Mouse (Mus musculus) bone marrow, adult 2 months (tissue): ENCODE data around the gene Pmm1.

Experiments used
- CTCF ChIP-seq: fragments of 200-500 bp; IDR thresholded peaks from 2 replicates; pipeline ENCODE4 v1.5.1; 2011; ENCODE audit warnings: low read length, control low read depth; ENCODE audit not compliant: control insufficient read depth, insufficient read depth
- POLR2A ChIP-seq: fragments of 200-500 bp; IDR thresholded peaks from 2 replicates; pipeline ENCODE4 v1.6.1; 2011; ENCODE audit warnings: low read depth, mild to moderate bottlenecking, control low read depth, low read length, borderline replicate concordance; ENCODE audit not compliant: control insufficient read depth

GRCm38 (mm10) chr15:81964980-81965545, 4.3 kb upstream of the Pmm1 start:
- TF ChIP-seq CTCF (no peak), POLR2A (no peak)
